Mouse (Mus musculus) adrenal gland, postnatal 4 days (tissue): ENCODE measurements around the gene Hs6st1. TPM values are rescaled to one million over a fixed set of nuclear protein-coding genes. Genes with fewer than 3 reads are reported as not detected.

Experiments used
- DNase-seq, 2 experiments: peaks; one replicate each; pipeline ENCODE4 v3.0.0; 2021 to 2022; ENCODE audit warnings: low spot score in 2 of 2, mixed read lengths in 2 of 2
- total RNA-seq, 2 experiments: library from RNA; stranded (reverse); gene quantifications; 2 replicates each; pipeline ENCODE4 v1.2.3; 2021

Gene Hs6st1
- total RNA-seq, 2 experiments from 2014 or later = 79.2 to 89.3 TPM

- DNase-seq = peak in 1 of 2 experiments; percentile 2
These were observed 4.0 kb upstream of the Hs6st1 start for GRCm38 (mm10) chr1:36064223-36064622.

GRCm38 (mm10) chr1:36064861-36065760, 3.1 kb upstream of the Hs6st1 start:
- peak; percentile 79 to 88 for DNase-seq

- DNase-seq = no peak
These were observed 2.4 kb upstream of the Hs6st1 start for GRCm38 (mm10) chr1:36065761-36066150.

- DNase-seq = peak in 1 of 2 experiments; percentile 15
These were observed 1.8 kb upstream of the Hs6st1 start for GRCm38 (mm10) chr1:36066216-36066980.

GRCm38 (mm10) chr1:36067201-36067600, 999 bp upstream of the Hs6st1 start:
- peak in 1 of 2 experiments; percentile 4 for DNase-seq

- no peak for DNase-seq
These were observed 589 bp upstream of the Hs6st1 start for GRCm38 (mm10) chr1:36067611-36068010.

GRCm38 (mm10) chr1:36068531-36069120, 426 bp downstream of the Hs6st1 start:
- DNase-seq = peak in 1 of 2 experiments; percentile 21

GRCm38 (mm10) chr1:36069291-36069771, 1.1 kb downstream of the Hs6st1 start:
- no peak for DNase-seq

GRCm38 (mm10) chr1:36070190-36070589, 2.0 kb downstream of the Hs6st1 start:
- DNase-seq = no peak

GRCm38 (mm10) chr1:36070740-36071139, 2.5 kb downstream of the Hs6st1 start:
- DNase-seq = no peak

- DNase-seq = no peak
These were observed 3.0 kb downstream of the Hs6st1 start for GRCm38 (mm10) chr1:36071176-36071575.

GRCm38 (mm10) chr1:36071611-36072010, 3.4 kb downstream of the Hs6st1 start:
- no peak for DNase-seq

- DNase-seq = no peak
These were observed 4.7 kb downstream of the Hs6st1 start for GRCm38 (mm10) chr1:36072588-36073556.

GRCm38 (mm10) chr1:36073566-36073965, 5.4 kb downstream of the Hs6st1 start:
- no peak for DNase-seq

- no peak for DNase-seq
These were observed 6.0 kb downstream of the Hs6st1 start for GRCm38 (mm10) chr1:36074197-36074596.

GRCm38 (mm10) chr1:36074968-36075367, 6.8 kb downstream of the Hs6st1 start:
- no peak for DNase-seq

GRCm38 (mm10) chr1:36075652-36076051, 7.5 kb downstream of the Hs6st1 start:
- no peak for DNase-seq

GRCm38 (mm10) chr1:36077084-36077483, 8.9 kb downstream of the Hs6st1 start:
- DNase-seq = no peak

GRCm38 (mm10) chr1:36078250-36078649, 10.1 kb downstream of the Hs6st1 start:
- no peak for DNase-seq

- DNase-seq = no peak
These were observed 11.5 kb downstream of the Hs6st1 start for GRCm38 (mm10) chr1:36079679-36080078.
